Mouse (Mus musculus): ENCODE data around the gene Hfe.
"Not testable (repeated sequence)": the region's sequence is repeated elsewhere in the genome, so short reads cannot be mapped to it uniquely, and the experiment has no call there.

DNA sequence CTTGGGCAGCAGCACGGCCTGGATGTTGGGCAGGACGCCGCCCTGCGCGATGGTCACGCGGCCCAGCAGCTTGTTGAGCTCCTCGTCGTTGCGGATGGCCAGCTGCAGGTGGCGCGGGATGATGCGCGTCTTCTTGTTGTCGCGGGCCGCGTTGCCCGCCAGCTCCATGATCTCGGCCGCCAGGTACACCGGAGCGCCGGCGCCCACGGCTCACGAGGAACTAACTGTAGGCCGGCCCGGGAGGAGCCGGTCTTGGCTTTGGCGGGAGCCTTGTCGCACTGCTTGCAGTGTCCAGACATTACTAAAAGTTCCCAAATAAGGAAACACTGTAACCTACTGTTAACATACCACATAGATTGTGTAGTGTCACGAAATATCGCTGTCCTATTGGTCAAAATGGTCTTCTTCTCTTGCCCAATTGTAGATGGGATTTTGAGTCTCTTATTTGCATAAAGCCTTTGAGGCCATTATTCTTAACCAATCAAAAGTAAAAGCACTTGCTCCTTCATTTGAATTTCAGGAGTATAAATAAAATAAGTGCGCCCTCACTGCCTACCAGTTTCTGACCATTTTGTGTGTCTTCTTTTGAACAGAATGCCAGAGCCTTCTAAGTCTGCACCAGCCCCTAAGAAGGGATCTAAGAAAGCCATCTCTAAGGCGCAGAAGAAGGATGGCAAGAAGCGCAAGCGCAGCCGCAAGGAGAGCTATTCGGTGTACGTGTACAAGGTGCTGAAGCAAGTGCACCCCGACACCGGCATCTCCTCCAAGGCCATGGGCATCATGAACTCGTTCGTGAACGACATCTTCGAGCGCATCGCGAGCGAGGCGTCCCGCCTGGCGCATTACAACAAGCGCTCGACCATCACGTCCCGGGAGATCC is 35.8 kb upstream of the Hfe start, which contains the start of gene Hist1h2bb:
- TF ChIP-seq POLR2A (IDR thresholded peaks at IDR 0.05; ENCODE audit: borderline replicate concordance, extremely low read depth, insufficient read depth, insufficient read length, poor library complexity, severe bottlenecking); CTCF (IDR thresholded peaks at IDR 0.05; ENCODE audit: borderline replicate concordance, extremely low read depth, insufficient read depth, insufficient read length): not testable (repeated sequence)
